Mouse (Mus musculus): ENCODE data around the gene Fh1.

- TF ChIP-seq CTCF (IDR thresholded peaks at IDR 0.05) (no peak), EP300 (IDR thresholded peaks at IDR 0.05; ENCODE audit: insufficient read depth, low read depth, low read length) (no peak), POLR2A (IDR thresholded peaks at IDR 0.05; ENCODE audit: insufficient read depth, low read depth, low read length) (no peak)
Observed at GRCm38 (mm10) chr1:175631721-175632221, 6.3 kb upstream of the Fh1 start.
